Mouse (Mus musculus) stomach, embryonic 16.5 days (tissue): ENCODE results near the gene Kank4. TPM values are rescaled to one million over a fixed set of nuclear protein-coding genes. Genes with fewer than 3 reads are reported as not detected.
A peak's percentile ranks its signal among the peaks of the same experiment; 100 is the strongest.
"Not testable (repeated sequence)": the region's sequence is repeated elsewhere in the genome, so short reads cannot be mapped to it uniquely, and the experiment has no call there.

Source experiments
- ATAC-seq: fragments of 200-750 bp; cut with Nextera tagmentation; 2 replicates; pipeline ENCODE4 v1.8.0; 2017; ENCODE audit warnings: moderate number of reproducible peaks, moderate TSS enrichment; ENCODE audit not compliant: insufficient read depth, low FRiP score
- H3K27ac ChIP-seq: fragments of 300-500 bp; sonication (generic); 2 replicates; pipeline ENCODE4 v1.5.1; 2014; ENCODE audit warnings: low read length
- H3K27me3 ChIP-seq: fragments of 300-500 bp; sonication (generic); 2 replicates; pipeline ENCODE4 v1.6.1; 2014; ENCODE audit warnings: low read length, control low read depth, mixed read lengths; ENCODE audit not compliant: control insufficient read depth, insufficient read depth
- H3K36me3 ChIP-seq: fragments of 300-500 bp; sonication (generic); 2 replicates; pipeline ENCODE4 v1.6.1; 2014; ENCODE audit warnings: low read length; ENCODE audit not compliant: control insufficient read depth, insufficient read depth
- H3K4me1 ChIP-seq: fragments of 300-500 bp; sonication (generic); 2 replicates; pipeline ENCODE4 v1.6.1; 2014; ENCODE audit warnings: low read length, control low read depth, mixed read lengths; ENCODE audit not compliant: control insufficient read depth, insufficient read depth
- H3K4me2 ChIP-seq: fragments of 300-500 bp; sonication (generic); 2 replicates; pipeline ENCODE4 v1.6.1; 2014; ENCODE audit warnings: low read depth, low read length, mixed read lengths
- H3K4me3 ChIP-seq: fragments of 300-500 bp; sonication (generic); replicated peaks from 2 replicates; pipeline ENCODE4 v1.5.1; 2014; ENCODE audit warnings: mild to moderate bottlenecking, low read length
- H3K9ac ChIP-seq: fragments of 300-500 bp; sonication (generic); 2 replicates; pipeline ENCODE4 v1.6.1; 2014; ENCODE audit warnings: low read length
- H3K9me3 ChIP-seq: fragments of 300-500 bp; sonication (generic); replicated peaks from 2 replicates; pipeline ENCODE4 v1.6.1; 2016; ENCODE audit warnings: low read length, control low read depth; ENCODE audit not compliant: control insufficient read depth
- whole genome bisulfite sequencing: fragments of 180-500 bp; shearing (Covaris S2); extraction: QIAGEN DNeasy Blood & Tissue Kit; methylation state at CpG from one replicate; pipeline ENCODE4 v1.1.7; 2014; 5-methylcytosine and 5-hydroxymethylcytosine counted together
- polyA plus RNA-seq: library from polyadenylated mRNA; unstranded; fragments of >200 nt; fragmentation: Nextera tagmentation; extraction: Ambion mirVana; gene quantifications from 2 replicates; pipeline ENCODE4 v1.2.1, GENCODE M21; 2015

Gene Kank4
- polyA plus RNA-seq, 1 experiment from 2014 or later, result 1.8 TPM

DNA sequence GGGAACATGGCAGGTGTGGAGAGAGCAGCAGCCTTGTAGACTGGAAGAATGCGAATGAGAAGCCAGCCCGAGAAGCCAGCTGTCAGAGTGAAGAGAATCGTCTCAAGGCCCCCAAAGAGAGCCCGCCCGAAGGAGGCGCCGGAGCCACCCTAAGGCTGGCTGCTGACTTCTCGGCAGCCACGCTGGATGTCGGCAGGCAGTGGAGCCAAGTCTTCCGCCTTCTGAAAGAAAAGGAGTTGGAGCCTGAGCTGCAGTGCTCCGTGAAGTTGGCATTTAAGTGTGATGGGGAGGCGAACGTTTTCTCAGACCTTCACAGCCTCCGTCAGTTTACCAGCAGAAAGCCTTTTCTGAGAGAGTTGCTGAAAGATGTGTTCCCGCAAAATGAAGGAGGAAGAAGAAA lies 83.7 kb downstream of the Kank4 start:
- Histone ChIP-seq H3K4me3 (no peak overlapping the region), H3K9me3 (no peaks in the 10 kb centered on the region), H3K4me1 (no peaks in the 10 kb centered on the region), H3K27ac (no peak overlapping the region), H3K4me2 (no peak overlapping the region), H3K9ac (no peak overlapping the region), H3K36me3 (no peaks in the 10 kb centered on the region), H3K27me3 (no peaks in the 10 kb centered on the region)
- no peak for ATAC-seq
- WGBS, result 94% methylated on average over 16 of the region's 16 CpGs

DNA sequence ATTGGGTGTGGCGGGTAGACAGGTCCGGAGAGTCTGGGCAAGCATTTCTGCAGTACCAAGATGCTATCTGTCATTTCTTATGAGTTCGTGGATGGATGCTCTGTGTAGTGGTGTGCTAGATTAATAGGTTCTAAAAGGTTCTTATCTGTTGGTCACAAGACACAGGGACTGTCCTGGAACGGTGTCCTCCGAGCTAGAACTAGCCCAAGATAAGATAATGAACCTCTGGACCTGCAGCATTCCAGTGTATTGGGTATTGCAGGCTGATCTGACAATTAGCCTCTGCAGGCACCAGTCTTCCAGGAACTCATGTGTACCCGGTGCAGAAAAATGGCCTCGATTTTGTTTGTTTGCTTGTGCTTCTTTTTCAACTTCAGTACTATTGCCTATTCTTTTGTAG lies 88.6 kb downstream of the Kank4 start:
- H3K4me3 ChIP-seq, result no peak overlapping the region
- peaks cover 14% of the 10 kb centered on the region for H3K27me3 ChIP-seq
- H3K4me2 ChIP-seq, result no peak overlapping the region
- 0 out of 2 replicates have a peak, but pooled peaks cover 7% of the 10 kb centered on the region for H3K4me1 ChIP-seq
- no peak for ATAC-seq
- H3K9me3 ChIP-seq, result no peaks in the 10 kb centered on the region
- 50% methylated on average over 7 of the region's 7 CpGs for WGBS
- no peak overlapping the region for H3K9ac ChIP-seq
- H3K36me3 ChIP-seq, result no peaks in the 10 kb centered on the region
- no peak overlapping the region for H3K27ac ChIP-seq

DNA sequence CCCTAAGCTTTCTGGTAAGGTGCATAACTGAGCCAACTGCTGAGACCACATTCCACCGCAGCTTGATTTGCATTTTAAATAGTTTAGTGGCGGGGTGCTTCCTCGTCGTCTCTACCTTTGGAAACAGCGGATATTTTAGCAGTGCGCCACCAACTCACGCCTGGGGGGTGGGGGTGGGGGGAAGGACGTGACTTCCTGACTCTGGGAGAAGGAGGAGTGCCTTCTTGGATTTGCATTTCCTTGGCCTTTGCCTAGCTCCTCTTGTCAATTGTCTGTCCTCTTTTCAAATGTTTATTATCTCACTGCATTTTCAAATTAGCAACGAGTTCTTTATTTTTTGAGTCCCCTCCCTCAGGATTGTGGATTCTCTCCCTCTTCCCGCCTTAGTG lies 89.4 kb downstream of the Kank4 start:
- Histone ChIP-seq H3K4me3 (0 out of 2 replicates have a peak overlapping the region, but pooled peaks have one; percentile 6), H3K4me1 (0 out of 2 replicates have a peak, but pooled peaks cover 7% of the 10 kb centered on the region), H3K27ac (no peak overlapping the region), H3K9ac (no peak overlapping the region), H3K36me3 (no peaks in the 10 kb centered on the region), H3K27me3 (peaks cover 14% of the 10 kb centered on the region), H3K9me3 (no peaks in the 10 kb centered on the region), H3K4me2 (peak overlapping the region; percentile 53)
- WGBS, result 9% methylated on average over 10 of the region's 10 CpGs
- ATAC-seq, result no peak

DNA sequence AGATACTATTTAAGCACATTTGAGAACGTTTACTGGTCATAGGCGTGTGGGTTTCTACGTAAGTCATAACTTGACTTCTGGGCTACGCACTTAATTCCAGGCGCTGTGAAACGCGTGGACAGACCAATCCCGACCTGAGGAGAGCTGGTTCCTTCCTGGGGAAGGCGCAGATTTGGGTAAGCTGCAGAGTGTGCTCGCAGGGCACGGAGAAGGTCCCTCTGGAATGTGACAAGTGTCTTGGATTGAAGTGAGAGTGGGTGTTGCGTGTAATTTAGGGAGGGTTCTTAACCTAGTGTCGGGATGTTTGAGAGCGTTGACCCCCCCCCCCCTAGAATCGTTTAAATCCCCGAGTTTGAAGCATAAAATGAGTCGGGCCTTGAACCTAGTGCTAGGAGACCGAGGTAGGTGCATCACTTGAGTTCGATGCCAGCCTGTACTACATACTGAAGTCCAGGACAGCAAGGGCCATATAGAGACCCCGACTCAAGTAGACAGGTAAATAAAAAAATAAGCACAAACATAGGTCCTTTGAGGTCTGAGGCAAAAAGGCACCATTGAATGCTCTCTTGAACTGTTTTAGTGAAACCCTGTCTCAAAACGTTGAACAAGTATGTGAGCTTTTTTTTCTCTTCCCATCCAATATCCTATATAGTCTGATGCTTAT lies 89.9 kb downstream of the Kank4 start:
- WGBS, result 7% methylated on average over 21 of the region's 21 CpGs
- 0 out of 2 replicates have a peak, but pooled peaks cover 7% of the 10 kb centered on the region for H3K4me1 ChIP-seq
- peak overlapping the region; percentile 36 for H3K4me3 ChIP-seq
- H3K36me3 ChIP-seq, result no peaks in the 10 kb centered on the region
- H3K9ac ChIP-seq, result 0 out of 2 replicates have a peak overlapping the region, but pooled peaks have one; percentile 36
- peak overlapping the region; percentile 53 for H3K4me2 ChIP-seq
- no peak for ATAC-seq
- peaks cover 14% of the 10 kb centered on the region for H3K27me3 ChIP-seq
- H3K9me3 ChIP-seq, result no peaks in the 10 kb centered on the region
- no peak overlapping the region for H3K27ac ChIP-seq

DNA sequence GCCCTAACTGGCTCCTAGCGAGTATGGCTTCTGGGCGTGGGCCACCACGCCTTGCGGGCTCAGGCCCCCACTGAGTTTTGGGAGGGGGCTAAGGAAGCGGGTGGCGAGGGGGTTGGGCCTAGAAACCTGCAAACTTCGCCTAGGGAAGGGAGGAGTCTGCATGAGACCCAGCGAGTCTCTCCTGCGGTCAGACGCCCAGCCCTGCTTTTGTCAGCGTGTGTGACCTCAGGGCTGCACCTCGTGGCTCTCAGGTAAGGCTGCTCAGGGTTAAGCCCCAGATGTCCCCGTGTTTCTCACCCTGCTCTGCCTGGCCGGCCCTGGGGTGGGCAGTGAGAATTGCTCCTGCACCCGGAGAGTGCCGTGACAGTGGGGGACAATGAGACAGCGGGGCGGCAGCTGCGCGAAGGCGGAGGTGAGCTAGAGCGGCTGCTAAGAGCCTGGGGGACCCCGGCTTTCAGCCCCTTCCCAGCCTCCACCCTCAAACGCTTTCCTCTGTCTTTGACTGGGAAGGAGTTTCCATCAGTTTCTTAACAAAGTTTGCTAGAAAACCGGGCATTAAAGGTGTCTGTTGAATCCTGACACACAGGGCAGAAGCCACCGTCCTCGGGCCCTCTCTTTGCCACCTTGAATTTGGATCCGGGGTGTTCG lies 90.6 kb downstream of the Kank4 start, which contains the start of gene L1td1:
Gene L1td1 (plus strand): TSS at position 145 of the 648 bp plus-strand sequence.
- Histone ChIP-seq H3K9ac (peak within 1 kb of the TSS; percentile 36; the same call in 1 of the 2 replicates), H3K4me3 (peak within 1 kb of the TSS; percentile 36), H3K27me3 (peaks cover 14% of the 10 kb centered on the region), H3K4me1 (0 out of 2 replicates have a peak, but pooled peaks cover 7% of the 10 kb centered on the region), H3K36me3 (no peaks in the 10 kb centered on the region), H3K4me2 (peak within 1 kb of the TSS; percentile 53), H3K9me3 (no peaks in the 10 kb centered on the region), H3K27ac (no peak within 1 kb of the TSS)
- no peak for ATAC-seq
- WGBS, result 11% methylated on average over 29 of the region's 29 CpGs

DNA sequence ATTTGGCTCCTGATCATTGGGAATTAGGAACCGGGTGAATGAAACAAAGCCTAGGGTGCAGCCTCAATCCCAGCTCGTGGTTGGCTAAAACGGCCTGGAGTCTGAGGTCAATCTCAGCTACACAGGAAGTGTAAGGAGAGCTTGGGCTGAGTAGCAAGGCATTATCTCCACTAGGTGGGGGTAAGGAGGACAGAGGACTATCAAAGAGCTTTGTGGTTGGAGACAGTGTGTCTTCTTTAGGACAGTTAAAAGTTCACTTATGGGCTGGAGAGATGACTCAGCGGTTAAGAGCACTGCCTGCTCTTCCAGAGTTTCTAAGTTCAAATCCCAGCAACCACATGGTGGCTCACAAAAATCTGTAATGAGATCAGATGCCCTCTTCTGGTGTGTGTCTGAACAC lies 91.9 kb downstream of the Kank4 start:
- no peaks in the 10 kb centered on the region for H3K36me3 ChIP-seq
- 36% methylated on average over 4 of the region's 4 CpGs for WGBS
- H3K9ac ChIP-seq, result no peak overlapping the region
- no peak overlapping the region for H3K4me3 ChIP-seq
- H3K4me2 ChIP-seq, result no peak overlapping the region
- 0 out of 2 replicates have a peak, but pooled peaks cover 7% of the 10 kb centered on the region for H3K4me1 ChIP-seq
- ATAC-seq, result no peak
- H3K27ac ChIP-seq, result no peak overlapping the region
- H3K9me3 ChIP-seq, result no peaks in the 10 kb centered on the region
- H3K27me3 ChIP-seq, result peaks cover 14% of the 10 kb centered on the region

DNA sequence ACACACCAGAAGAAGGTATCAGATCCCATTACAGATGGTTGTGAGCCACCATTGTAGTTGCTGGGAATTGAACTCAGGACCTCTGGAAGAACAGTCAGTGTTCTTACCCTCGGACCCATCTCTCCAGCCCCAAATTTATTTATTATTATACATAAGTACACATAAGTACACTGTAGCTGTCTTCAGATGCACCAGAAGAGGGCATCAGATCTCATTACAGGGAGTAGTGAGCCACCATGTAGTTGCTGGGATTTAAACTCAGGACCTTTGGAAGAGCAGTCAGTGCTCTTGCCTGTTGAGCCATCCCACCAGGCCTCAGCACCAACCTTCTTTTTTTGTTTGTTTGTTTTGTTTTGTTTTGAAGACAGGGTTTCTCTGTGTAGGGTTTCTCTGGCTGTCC lies 92.7 kb downstream of the Kank4 start:
- H3K9ac ChIP-seq, H3K9me3 ChIP-seq, H3K4me2 ChIP-seq, ATAC-seq, H3K4me1 ChIP-seq, H3K36me3 ChIP-seq, H3K4me3 ChIP-seq, H3K27ac ChIP-seq: not testable (repeated sequence)
- 89% methylated on average over 1 of the region's 1 CpGs for WGBS
- H3K27me3 ChIP-seq, result peaks cover 14% of the 10 kb centered on the region

DNA sequence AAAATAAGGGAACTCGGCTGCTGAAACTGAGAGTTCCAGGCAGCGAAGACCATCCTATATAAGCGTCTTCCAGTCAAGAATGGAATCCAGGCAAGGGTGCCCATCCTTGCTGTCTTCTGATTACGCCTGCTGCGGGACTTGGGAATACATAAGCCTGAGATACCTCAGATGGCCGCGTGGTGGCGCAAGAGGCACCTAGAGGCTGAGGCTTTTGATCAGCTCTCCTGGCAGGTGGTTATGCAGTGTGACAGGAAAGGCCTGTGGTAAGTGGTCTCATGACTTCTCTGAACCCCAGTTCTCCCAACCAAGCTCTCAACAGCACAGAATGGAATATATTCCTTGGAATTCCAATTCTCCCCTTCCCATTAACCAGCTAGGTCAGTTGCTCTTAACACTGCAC lies 94.9 kb downstream of the Kank4 start:
- H3K27ac ChIP-seq, result no peak overlapping the region
- H3K36me3 ChIP-seq, result peaks cover 6% of the 10 kb centered on the region; the same call in 1 of the 2 replicates
- 13% methylated on average over 8 of the region's 8 CpGs for WGBS
- H3K9me3 ChIP-seq, result no peaks in the 10 kb centered on the region
- no peak for ATAC-seq
- H3K4me2 ChIP-seq, result no peak overlapping the region
- no peak overlapping the region for H3K9ac ChIP-seq
- no peaks in the 10 kb centered on the region for H3K4me1 ChIP-seq
- peaks cover 4% of the 10 kb centered on the region for H3K27me3 ChIP-seq
- H3K4me3 ChIP-seq, result no peak overlapping the region

DNA sequence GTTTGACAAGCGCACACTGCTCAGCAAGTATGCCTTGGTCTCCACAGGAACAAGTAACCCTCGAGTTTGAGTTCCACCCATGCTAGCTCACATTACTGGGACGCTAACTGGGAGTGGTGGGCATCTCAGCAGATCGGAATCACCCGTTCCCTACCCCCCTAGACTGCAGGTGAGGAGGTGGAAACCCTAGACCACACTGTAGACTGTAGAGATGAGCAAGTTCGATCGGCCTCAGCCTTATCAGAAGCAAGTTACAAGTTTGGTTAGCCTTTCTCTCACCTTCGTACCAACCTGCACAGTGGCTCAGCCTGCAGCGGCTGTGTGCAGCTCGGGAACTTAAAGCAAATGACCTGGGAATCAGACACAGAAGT lies 98.8 kb downstream of the Kank4 start:
- Histone ChIP-seq H3K9me3 (no peaks in the 10 kb centered on the region), H3K27ac (no peak overlapping the region), H3K4me1 (no peaks in the 10 kb centered on the region), H3K27me3 (no peaks in the 10 kb centered on the region), H3K36me3 (peaks cover 6% of the 10 kb centered on the region; the same call in 1 of the 2 replicates), H3K9ac (no peak overlapping the region), H3K4me2 (no peak overlapping the region), H3K4me3 (no peak overlapping the region)
- no peak for ATAC-seq
- 83% methylated on average over 10 of the region's 10 CpGs for WGBS
